Mouse (Mus musculus) hindbrain, postnatal 0 days (tissue): ENCODE measurements at regions not wholly inside any gene's neighbourhood (a gene's known extent, or its start where the extent isn't known, plus 50 kb on each side); places are given as distances from the start of the nearest gene placed in this dataset.

Experiments
- ATAC-seq: fragments of 200-750 bp; cut with Nextera tagmentation; 2 replicates; pipeline ENCODE4 v1.8.0; 2017; ENCODE audit warnings: mild to moderate bottlenecking, moderate TSS enrichment, moderate library complexity
- DNase-seq: peaks from one replicate; pipeline ENCODE4 v3.0.0-alpha.2; 2015; ENCODE audit warnings: low spot score
- H3K27ac ChIP-seq: fragments of 300-500 bp; sonication (generic); 2 replicates; pipeline ENCODE4 v1.5.1; 2014; ENCODE audit warnings: mild to moderate bottlenecking
- H3K27me3 ChIP-seq: fragments of 300-500 bp; sonication (generic); 2 replicates; pipeline ENCODE4 v1.6.1; 2014; ENCODE audit warnings: low read length, mixed read lengths; ENCODE audit not compliant: insufficient read depth
- H3K36me3 ChIP-seq: fragments of 300-500 bp; sonication (generic); 2 replicates; pipeline ENCODE4 v1.6.1; 2014; ENCODE audit warnings: low read length, mixed read lengths; ENCODE audit not compliant: insufficient read depth
- H3K4me1 ChIP-seq: fragments of 300-500 bp; sonication (generic); 2 replicates; pipeline ENCODE4 v1.6.1; 2014; ENCODE audit warnings: antibody characterized with exemption, low read length, mixed read lengths; ENCODE audit not compliant: insufficient read depth
- H3K4me2 ChIP-seq: fragments of 300-500 bp; sonication (generic); 2 replicates; pipeline ENCODE4 v1.6.1; 2014; ENCODE audit warnings: low read depth, mild to moderate bottlenecking, low read length, moderate library complexity, mixed read lengths
- H3K4me3 ChIP-seq: fragments of 300-500 bp; sonication (generic); 2 replicates; pipeline ENCODE4 v1.5.1; 2014; ENCODE audit warnings: low read length
- H3K9ac ChIP-seq: fragments of 300-500 bp; sonication (generic); replicated peaks from 2 replicates; pipeline ENCODE4 v1.6.1; 2014; ENCODE audit warnings: mild to moderate bottlenecking, low read length, moderate library complexity, mixed read lengths
- H3K9me3 ChIP-seq: fragments of 300-500 bp; sonication (generic); 2 replicates; pipeline ENCODE4 v1.6.1; 2016; ENCODE audit warnings: low read length, mixed read lengths
- CTCF ChIP-seq: IDR thresholded peaks from 2 replicates; pipeline ENCODE4 v1.5.1; 2016; ENCODE audit warnings: antibody characterized with exemption, control low read depth, low read depth
- WGBS: fragments of 180-500 bp; shearing (Covaris S2); extraction: QIAGEN DNeasy Blood & Tissue Kit; methylation state at CpG from one replicate; pipeline ENCODE4 v1.1.7; 2014; 5-methylcytosine and 5-hydroxymethylcytosine counted together

DNA sequence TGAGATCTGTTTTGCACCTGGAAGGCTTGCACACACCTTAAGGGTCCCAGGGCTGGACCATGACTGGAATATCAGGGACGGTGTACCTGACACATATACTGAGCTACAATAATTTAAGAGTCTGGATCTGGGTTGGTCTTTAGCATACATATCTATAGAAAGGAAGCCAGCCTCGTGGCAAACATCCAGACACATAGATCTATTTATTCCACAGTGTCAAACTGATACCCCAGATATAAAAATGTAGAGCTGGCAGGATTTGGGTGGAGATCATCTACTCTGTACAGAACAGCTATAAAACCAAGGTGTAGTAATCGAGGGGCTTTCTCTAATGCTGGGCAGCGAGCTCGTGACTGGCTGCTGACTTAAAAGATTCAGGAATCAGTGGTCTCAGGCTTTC is 81.1 kb upstream of the Slc38a2 start:
- H3K4me1 ChIP-seq: no peaks in the 10 kb centered on the region
- no peaks in the 10 kb centered on the region for H3K36me3 ChIP-seq
- DNase-seq: no peak
- H3K9me3 ChIP-seq: no peaks in the 10 kb centered on the region
- no peak for TF ChIP-seq CTCF
- no peak overlapping the region for H3K4me2 ChIP-seq
- H3K9ac ChIP-seq: no peak overlapping the region
- no peaks in the 10 kb centered on the region for H3K27me3 ChIP-seq
- WGBS: 86% methylated on average over 5 of the region's 5 CpGs
- no peak overlapping the region for H3K4me3 ChIP-seq
- ATAC-seq: no peak
- H3K27ac ChIP-seq: no peak overlapping the region

DNA sequence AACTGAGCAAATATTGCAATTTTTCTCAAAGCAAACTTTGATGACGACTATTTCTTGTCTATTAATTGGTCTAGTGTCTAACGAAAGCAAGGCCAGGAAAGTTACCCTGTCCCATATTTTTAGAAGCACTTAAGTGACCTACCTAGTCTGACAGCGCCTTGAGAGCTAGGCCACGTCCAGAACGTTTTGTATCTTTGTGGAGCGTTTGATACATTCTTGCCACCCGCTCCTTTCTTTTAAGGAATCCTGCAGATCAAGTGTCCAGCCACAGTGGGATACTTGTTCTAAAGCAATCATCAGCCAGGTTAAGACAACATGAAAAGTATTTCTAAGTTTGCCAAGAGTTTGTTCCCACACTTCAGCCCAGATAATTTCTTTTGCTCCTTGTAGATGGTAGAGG is 79.8 kb upstream of the Slc38a2 start:
- 84% methylated on average over 7 of the region's 7 CpGs for WGBS

DNA sequence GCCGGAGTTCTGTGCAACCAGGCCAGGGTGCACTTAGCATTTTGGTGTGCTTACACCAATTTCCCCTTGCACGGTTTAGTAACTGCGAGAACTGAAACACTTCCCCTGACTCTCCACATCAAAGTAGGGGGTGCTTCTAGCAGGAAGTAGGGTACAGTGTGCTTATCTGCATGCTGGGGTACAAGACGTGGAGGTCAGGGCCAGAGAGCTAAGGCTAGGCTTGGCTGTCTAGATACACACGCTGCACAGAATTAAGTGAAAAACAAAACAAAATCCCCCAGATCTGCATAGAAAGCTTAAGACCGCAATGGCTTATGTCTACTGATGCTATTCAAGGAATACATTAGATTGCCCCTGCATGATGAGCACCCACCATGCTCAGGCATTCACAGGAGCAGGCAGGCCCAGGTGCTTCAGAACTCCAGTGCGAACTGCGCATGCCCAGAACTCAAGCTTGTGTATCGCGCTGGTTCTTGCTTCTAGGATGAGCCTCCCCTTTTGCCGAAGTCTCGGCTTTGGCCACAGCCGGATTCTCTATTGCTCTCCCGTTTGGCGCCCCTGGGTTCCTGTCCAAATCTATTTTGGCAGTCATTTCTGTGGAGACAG is 78.9 kb upstream of the Slc38a2 start:
- no peak for ATAC-seq

More for the DNA sequence above, 79.8 kb upstream of the Slc38a2 start:
- Histone ChIP-seq H3K36me3 (no peaks in the 10 kb centered on the region), H3K4me2 (no peak overlapping the region), H3K4me3 (no peak overlapping the region), H3K27me3 (no peaks in the 10 kb centered on the region), H3K27ac (no peak overlapping the region), H3K4me1 (peaks cover 4% of the 10 kb centered on the region; the same call in 1 of the 2 replicates), H3K9me3 (no peaks in the 10 kb centered on the region), H3K9ac (no peak overlapping the region)
- ATAC-seq (no peak), DNase-seq (no peak)
- TF ChIP-seq CTCF: no peak

DNA sequence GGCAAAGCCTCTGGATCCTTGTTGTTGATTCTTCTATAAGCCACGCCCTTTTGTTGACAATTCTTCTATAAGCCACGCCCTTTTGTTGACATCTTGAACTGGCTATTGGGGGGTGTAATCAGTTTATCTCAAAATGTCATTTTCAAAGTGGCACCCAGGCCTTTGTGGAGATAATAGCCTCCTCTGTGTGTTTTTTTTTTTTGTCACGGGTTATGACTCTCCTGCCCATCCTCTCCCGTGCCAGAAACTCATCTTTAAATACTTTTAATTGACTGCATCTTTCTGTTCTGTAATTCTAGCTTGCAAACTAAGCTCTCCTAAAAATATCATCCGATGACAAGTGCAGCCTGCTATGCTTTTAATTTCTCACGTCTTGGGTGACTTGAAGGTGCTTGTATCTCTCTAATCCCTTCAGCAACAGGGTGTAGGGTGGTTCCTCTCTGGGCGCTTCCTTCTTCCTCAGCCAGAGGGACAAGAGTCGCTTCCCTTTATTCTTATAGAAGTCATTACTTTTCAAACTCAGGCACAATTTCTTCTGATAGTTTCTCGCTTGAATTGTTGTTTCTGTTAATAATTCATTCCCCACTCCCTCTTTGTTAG is 77.0 kb upstream of the Slc38a2 start:
- no peaks in the 10 kb centered on the region for H3K27me3 ChIP-seq
- no peak overlapping the region for H3K4me3 ChIP-seq
- no peak for DNase-seq
- H3K36me3 ChIP-seq: no peaks in the 10 kb centered on the region
- no peak overlapping the region for H3K9ac ChIP-seq
- H3K9me3 ChIP-seq: no peaks in the 10 kb centered on the region
- no peak for ATAC-seq
- no peak for TF ChIP-seq CTCF
- H3K4me2 ChIP-seq: no peak overlapping the region
- H3K27ac ChIP-seq: no peak overlapping the region
- 78% methylated on average over 9 of the region's 9 CpGs for WGBS
- H3K4me1 ChIP-seq: peaks cover 5% of the 10 kb centered on the region; the same call in 1 of the 2 replicates

More for the DNA sequence above, 78.9 kb upstream of the Slc38a2 start:
- no peaks in the 10 kb centered on the region for H3K9me3 ChIP-seq
- H3K27ac ChIP-seq: no peak overlapping the region
- peaks cover 5% of the 10 kb centered on the region; the same call in 1 of the 2 replicates for H3K4me1 ChIP-seq
- H3K36me3 ChIP-seq: no peaks in the 10 kb centered on the region
- no peak overlapping the region for H3K4me3 ChIP-seq
- TF ChIP-seq CTCF: no peak
- DNase-seq: no peak
- WGBS: 92% methylated on average over 15 of the region's 15 CpGs
- no peaks in the 10 kb centered on the region for H3K27me3 ChIP-seq
- no peak overlapping the region for H3K9ac ChIP-seq
- H3K4me2 ChIP-seq: no peak overlapping the region

DNA sequence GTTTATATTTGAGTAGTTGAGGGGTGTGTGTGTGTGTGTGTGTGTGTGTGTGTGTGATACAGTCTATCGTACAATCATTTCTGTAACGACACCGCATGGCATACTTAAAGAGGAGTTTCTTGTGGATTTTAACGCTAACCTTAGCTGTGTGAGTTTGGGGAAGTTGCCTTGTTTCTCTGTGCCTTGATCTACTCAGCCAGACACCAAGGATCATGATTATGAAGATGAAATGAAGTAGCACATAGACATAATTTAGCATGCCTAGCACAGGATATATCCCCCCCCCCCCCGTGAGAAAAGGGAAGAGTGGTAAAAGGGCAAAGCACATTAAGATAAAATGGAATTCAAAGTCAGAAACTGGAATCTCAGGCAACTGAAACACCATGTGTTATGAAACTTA is 75.6 kb upstream of the Slc38a2 start:
- no peak overlapping the region for H3K4me2 ChIP-seq

DNA sequence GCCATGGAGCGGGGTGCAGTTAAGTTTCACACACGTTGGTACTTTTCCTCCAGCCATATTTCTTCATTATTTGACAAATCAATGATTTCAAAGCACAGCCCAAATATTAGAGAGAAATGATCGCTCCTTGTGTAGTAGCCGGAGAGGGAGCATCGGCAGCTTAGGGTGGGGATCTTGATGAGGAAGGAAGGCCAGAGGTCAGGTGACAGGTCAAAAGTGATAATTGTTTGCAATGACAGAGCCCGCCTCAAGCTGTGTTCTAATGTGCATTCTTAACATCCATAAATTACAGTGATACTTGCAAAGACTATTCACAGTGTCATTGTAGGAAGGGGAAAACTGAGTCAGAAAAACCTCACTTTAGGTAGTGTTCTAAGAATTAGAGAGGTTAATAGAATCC is 75.1 kb upstream of the Slc38a2 start:
- Histone ChIP-seq H3K9ac (no peak overlapping the region), H3K4me3 (no peak overlapping the region), H3K4me1 (peaks cover 5% of the 10 kb centered on the region; the same call in 1 of the 2 replicates), H3K27ac (0 out of 2 replicates have a peak overlapping the region, but pooled peaks have one; percentile 11), H3K9me3 (no peaks in the 10 kb centered on the region), H3K36me3 (no peaks in the 10 kb centered on the region), H3K27me3 (no peaks in the 10 kb centered on the region), H3K4me2 (no peak overlapping the region)
- TF ChIP-seq CTCF: no peak
- DNase-seq: no peak
- ATAC-seq: no peak
- 52% methylated on average over 6 of the region's 6 CpGs for WGBS

More for the DNA sequence above, 75.6 kb upstream of the Slc38a2 start:
- 91% methylated on average over 5 of the region's 5 CpGs for WGBS
- H3K9me3 ChIP-seq: no peaks in the 10 kb centered on the region
- DNase-seq: no peak
- peaks cover 5% of the 10 kb centered on the region; the same call in 1 of the 2 replicates for H3K4me1 ChIP-seq
- no peak overlapping the region for H3K27ac ChIP-seq
- no peaks in the 10 kb centered on the region for H3K36me3 ChIP-seq
- H3K27me3 ChIP-seq: no peaks in the 10 kb centered on the region
- no peak overlapping the region for H3K9ac ChIP-seq
- no peak for TF ChIP-seq CTCF
- H3K4me3 ChIP-seq: no peak overlapping the region
- no peak for ATAC-seq

DNA sequence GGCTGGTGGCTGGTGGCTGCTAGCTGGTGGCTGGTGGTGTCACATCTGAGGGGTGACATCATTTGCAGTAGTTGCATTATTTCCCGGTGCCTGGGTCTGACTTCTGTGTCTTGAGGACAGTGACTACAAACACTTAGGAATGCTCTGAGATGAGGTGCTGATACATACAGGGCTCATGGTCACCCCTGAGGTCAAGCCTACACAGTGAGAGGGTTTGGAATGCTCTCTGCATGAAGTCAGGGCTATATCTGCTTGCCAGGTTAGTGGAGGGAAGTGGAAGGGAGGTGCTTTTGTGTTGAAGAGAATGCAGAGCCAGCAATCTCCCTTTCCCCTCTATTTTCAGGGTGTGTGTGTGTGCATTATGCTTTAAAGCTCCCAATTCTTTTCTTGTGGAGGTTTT is 74.1 kb upstream of the Slc38a2 start:
- WGBS: 64% methylated on average over 1 of the region's 1 CpGs
- no peak overlapping the region for H3K27ac ChIP-seq
- H3K9ac ChIP-seq: no peak overlapping the region
- H3K4me1 ChIP-seq: peaks cover 5% of the 10 kb centered on the region; the same call in 1 of the 2 replicates
- ATAC-seq (no peak), DNase-seq (no peak)
- no peaks in the 10 kb centered on the region for H3K36me3 ChIP-seq
- no peaks in the 10 kb centered on the region for H3K9me3 ChIP-seq
- H3K27me3 ChIP-seq: no peaks in the 10 kb centered on the region
- H3K4me3 ChIP-seq: no peak overlapping the region
- no peak for TF ChIP-seq CTCF
- no peak overlapping the region for H3K4me2 ChIP-seq
